Mouse (Mus musculus): ENCODE measurements around the gene Gramd1b. TPM values are rescaled to one million over a fixed set of nuclear protein-coding genes. Genes with fewer than 3 reads are reported as not detected.

Gramd1b gene
- polyA plus RNA-seq, 1 experiment from 2014 or later = 4.0 TPM

GRCm38 (mm10) chr9:40311813-40312212, 219.4 kb downstream of the Gramd1b start:
- no peak overlapping the region for H3K27ac ChIP-seq (ENCODE audit: low read depth, low read length)
- H3K4me2 ChIP-seq (ENCODE audit: low read depth) = no peak overlapping the region
- H3K4me3 ChIP-seq (ENCODE audit: low read depth, low read length) = no peak overlapping the region
- H3K36me3 ChIP-seq (ENCODE audit: control insufficient read depth, insufficient read depth, low read length) = no peaks in the 10 kb centered on the region; the same call in 1 of the 2 replicates
- DNase-seq (ENCODE audit: low spot score) = no peak
- no peak for ATAC-seq (ENCODE audit: insufficient read depth, low FRiP score, low TSS enrichment)
- no peak overlapping the region for H3K9ac ChIP-seq (ENCODE audit: low read length)
- H3K4me1 ChIP-seq (ENCODE audit: control insufficient read depth, insufficient read depth, low read length) = no peaks in the 10 kb centered on the region
- H3K27me3 ChIP-seq (ENCODE audit: control insufficient read depth, insufficient read depth, low read length) = no peaks in the 10 kb centered on the region
- H3K9me3 ChIP-seq (ENCODE audit: control insufficient read depth, low read length) = no peaks in the 10 kb centered on the region
- WGBS = 66% methylated on average over 9 of the region's 9 CpGs

GRCm38 (mm10) chr9:40309876-40310275, 221.3 kb downstream of the Gramd1b start:
- DNase-seq (ENCODE audit: low spot score) = no peak
- 91% methylated on average over 6 of the region's 6 CpGs for WGBS

GRCm38 (mm10) chr9:40307311-40307710, 223.9 kb downstream of the Gramd1b start:
- no peaks in the 10 kb centered on the region for H3K9me3 ChIP-seq (ENCODE audit: control insufficient read depth, low read length)
- no peaks in the 10 kb centered on the region for H3K27me3 ChIP-seq (ENCODE audit: control insufficient read depth, insufficient read depth, low read length)
- H3K9ac ChIP-seq (ENCODE audit: low read length) = no peak overlapping the region
- ATAC-seq (ENCODE audit: insufficient read depth, low FRiP score, low TSS enrichment) = no peak; the same call in 1 of the 2 replicates
- no peaks in the 10 kb centered on the region for H3K36me3 ChIP-seq (ENCODE audit: control insufficient read depth, insufficient read depth, low read length)
- H3K27ac ChIP-seq (ENCODE audit: low read depth, low read length) = no peak overlapping the region
- no peak overlapping the region for H3K4me3 ChIP-seq (ENCODE audit: low read depth, low read length)
- DNase-seq (ENCODE audit: low spot score) = no peak
- 87% methylated on average over 3 of the region's 3 CpGs for WGBS
- no peak overlapping the region for H3K4me2 ChIP-seq (ENCODE audit: low read depth)
- no peaks in the 10 kb centered on the region for H3K4me1 ChIP-seq (ENCODE audit: control insufficient read depth, insufficient read depth, low read length)

More at GRCm38 (mm10) chr9:40309876-40310275, 221.3 kb downstream of the Gramd1b start:
- Histone ChIP-seq H3K4me3 (ENCODE audit: low read depth, low read length) (no peak overlapping the region), H3K27me3 (ENCODE audit: control insufficient read depth, insufficient read depth, low read length) (no peaks in the 10 kb centered on the region), H3K9ac (ENCODE audit: low read length) (no peak overlapping the region), H3K4me1 (ENCODE audit: control insufficient read depth, insufficient read depth, low read length) (no peaks in the 10 kb centered on the region), H3K9me3 (ENCODE audit: control insufficient read depth, low read length) (no peaks in the 10 kb centered on the region), H3K27ac (ENCODE audit: low read depth, low read length) (no peak overlapping the region), H3K4me2 (ENCODE audit: low read depth) (no peak overlapping the region), H3K36me3 (ENCODE audit: control insufficient read depth, insufficient read depth, low read length) (no peaks in the 10 kb centered on the region; the same call in 1 of the 2 replicates)
- ATAC-seq (ENCODE audit: insufficient read depth, low FRiP score, low TSS enrichment) = no peak

GRCm38 (mm10) chr9:40304243-40304642, 226.9 kb downstream of the Gramd1b start:
- Histone ChIP-seq H3K27me3 (ENCODE audit: control insufficient read depth, insufficient read depth, low read length) (no peaks in the 10 kb centered on the region), H3K36me3 (ENCODE audit: control insufficient read depth, insufficient read depth, low read length) (no peaks in the 10 kb centered on the region; the same call in 1 of the 2 replicates), H3K4me1 (ENCODE audit: control insufficient read depth, insufficient read depth, low read length) (no peaks in the 10 kb centered on the region), H3K4me3 (ENCODE audit: low read depth, low read length) (no peak overlapping the region), H3K27ac (ENCODE audit: low read depth, low read length) (no peak overlapping the region), H3K9ac (ENCODE audit: low read length) (no peak overlapping the region), H3K4me2 (ENCODE audit: low read depth) (no peak overlapping the region), H3K9me3 (ENCODE audit: control insufficient read depth, low read length) (no peaks in the 10 kb centered on the region)
- 95% methylated on average over 8 of the region's 8 CpGs for WGBS
- no peak for DNase-seq (ENCODE audit: low spot score)
- ATAC-seq (ENCODE audit: insufficient read depth, low FRiP score, low TSS enrichment) = no peak

- DNase-seq (ENCODE audit: low spot score) = no peak
- H3K36me3 ChIP-seq (ENCODE audit: control insufficient read depth, insufficient read depth, low read length) = no peaks in the 10 kb centered on the region; the same call in 1 of the 2 replicates
- H3K9me3 ChIP-seq (ENCODE audit: control insufficient read depth, low read length) = no peaks in the 10 kb centered on the region
- H3K9ac ChIP-seq (ENCODE audit: low read length) = no peak overlapping the region
- ATAC-seq (ENCODE audit: insufficient read depth, low FRiP score, low TSS enrichment) = no peak
- H3K4me1 ChIP-seq (ENCODE audit: control insufficient read depth, insufficient read depth, low read length) = no peaks in the 10 kb centered on the region
- WGBS = 90% methylated on average over 8 of the region's 8 CpGs
- H3K27ac ChIP-seq (ENCODE audit: low read depth, low read length) = no peak overlapping the region
- no peak overlapping the region for H3K4me2 ChIP-seq (ENCODE audit: low read depth)
- H3K27me3 ChIP-seq (ENCODE audit: control insufficient read depth, insufficient read depth, low read length) = no peaks in the 10 kb centered on the region
- no peak overlapping the region for H3K4me3 ChIP-seq (ENCODE audit: low read depth, low read length)
Observed at GRCm38 (mm10) chr9:40302375-40302774, 228.8 kb downstream of the Gramd1b start.

- no peaks in the 10 kb centered on the region; the same call in 1 of the 2 replicates for H3K36me3 ChIP-seq (ENCODE audit: control insufficient read depth, insufficient read depth, low read length)
- H3K4me2 ChIP-seq (ENCODE audit: low read depth) = no peak overlapping the region
- H3K4me1 ChIP-seq (ENCODE audit: control insufficient read depth, insufficient read depth, low read length) = no peaks in the 10 kb centered on the region
- WGBS = 87% methylated on average over 5 of the region's 5 CpGs
- no peaks in the 10 kb centered on the region for H3K9me3 ChIP-seq (ENCODE audit: control insufficient read depth, low read length)
- ATAC-seq (ENCODE audit: insufficient read depth, low FRiP score, low TSS enrichment) = no peak
- DNase-seq (ENCODE audit: low spot score) = no peak
- no peaks in the 10 kb centered on the region for H3K27me3 ChIP-seq (ENCODE audit: control insufficient read depth, insufficient read depth, low read length)
- no peak overlapping the region for H3K9ac ChIP-seq (ENCODE audit: low read length)
- no peak overlapping the region for H3K4me3 ChIP-seq (ENCODE audit: low read depth, low read length)
- no peak overlapping the region for H3K27ac ChIP-seq (ENCODE audit: low read depth, low read length)
Observed at GRCm38 (mm10) chr9:40301475-40301874, 229.7 kb downstream of the Gramd1b start.

GRCm38 (mm10) chr9:40300018-40300989, 230.9 kb downstream of the Gramd1b start:
- no peaks in the 10 kb centered on the region for H3K27me3 ChIP-seq (ENCODE audit: control insufficient read depth, insufficient read depth, low read length)
- no peak overlapping the region for H3K27ac ChIP-seq (ENCODE audit: low read depth, low read length)
- no peaks in the 10 kb centered on the region for H3K9me3 ChIP-seq (ENCODE audit: control insufficient read depth, low read length)
- ATAC-seq (ENCODE audit: insufficient read depth, low FRiP score, low TSS enrichment) (no peak), DNase-seq (ENCODE audit: low spot score) (no peak)
- no peak overlapping the region for H3K4me2 ChIP-seq (ENCODE audit: low read depth)
- H3K4me1 ChIP-seq (ENCODE audit: control insufficient read depth, insufficient read depth, low read length) = no peaks in the 10 kb centered on the region
- no peak overlapping the region for H3K4me3 ChIP-seq (ENCODE audit: low read depth, low read length)
- 91% methylated on average over 15 of the region's 15 CpGs for WGBS
- H3K9ac ChIP-seq (ENCODE audit: low read length) = no peak overlapping the region
- H3K36me3 ChIP-seq (ENCODE audit: control insufficient read depth, insufficient read depth, low read length) = no peaks in the 10 kb centered on the region; the same call in 1 of the 2 replicates

GRCm38 (mm10) chr9:40299323-40299722, 231.9 kb downstream of the Gramd1b start:
- Histone ChIP-seq H3K27me3 (ENCODE audit: control insufficient read depth, insufficient read depth, low read length) (no peaks in the 10 kb centered on the region), H3K27ac (ENCODE audit: low read depth, low read length) (no peak overlapping the region), H3K4me2 (ENCODE audit: low read depth) (no peak overlapping the region), H3K4me1 (ENCODE audit: control insufficient read depth, insufficient read depth, low read length) (no peaks in the 10 kb centered on the region), H3K36me3 (ENCODE audit: control insufficient read depth, insufficient read depth, low read length) (no peaks in the 10 kb centered on the region; the same call in 1 of the 2 replicates), H3K4me3 (ENCODE audit: low read depth, low read length) (no peak overlapping the region), H3K9ac (ENCODE audit: low read length) (no peak overlapping the region), H3K9me3 (ENCODE audit: control insufficient read depth, low read length) (no peaks in the 10 kb centered on the region)
- ATAC-seq (ENCODE audit: insufficient read depth, low FRiP score, low TSS enrichment) (no peak), DNase-seq (ENCODE audit: low spot score) (no peak)
- 94% methylated on average over 7 of the region's 7 CpGs for WGBS

GRCm38 (mm10) chr9:40297969-40298368, 233.2 kb downstream of the Gramd1b start:
- Histone ChIP-seq H3K9me3 (ENCODE audit: control insufficient read depth, low read length) (no peaks in the 10 kb centered on the region), H3K9ac (ENCODE audit: low read length) (no peak overlapping the region), H3K4me1 (ENCODE audit: control insufficient read depth, insufficient read depth, low read length) (no peaks in the 10 kb centered on the region), H3K27me3 (ENCODE audit: control insufficient read depth, insufficient read depth, low read length) (no peaks in the 10 kb centered on the region), H3K4me2 (ENCODE audit: low read depth) (no peak overlapping the region), H3K27ac (ENCODE audit: low read depth, low read length) (no peak overlapping the region), H3K36me3 (ENCODE audit: control insufficient read depth, insufficient read depth, low read length) (no peaks in the 10 kb centered on the region; the same call in 1 of the 2 replicates), H3K4me3 (ENCODE audit: low read depth, low read length) (no peak overlapping the region)
- DNase-seq (ENCODE audit: low spot score) = no peak
- no peak for ATAC-seq (ENCODE audit: insufficient read depth, low FRiP score, low TSS enrichment)
- WGBS = 94% methylated on average over 9 of the region's 9 CpGs
